In genomic region chr19:44931454-44931759, GRCm38 (mm10) we compare ENCODE assay signal across 8 mouse cellular contexts. TPM values are rescaled to one million over a fixed set of nuclear protein-coding genes. Genes with fewer than 3 reads are reported as not detected.
A peak's percentile ranks its signal among the peaks of the same experiment; 100 is the strongest.
DNase-seq lines count a peak whose midpoint lies in the region; ATAC-seq and TF ChIP-seq lines count a peak whose summit lies in the region.

No protein-coding gene starts in this region.

- H3K27me3 ChIP-seq in hindbrain, postnatal 0 days (ENCODE audit: insufficient read depth, low read length): no peaks in the 10 kb centered on the region

- H3K36me3 ChIP-seq in hindbrain, postnatal 0 days (ENCODE audit: insufficient read depth, low read length): peaks cover 7% of the 10 kb centered on the region; the same call in 1 of the 2 replicates

- DNase-seq in WW6 (ENCODE audit: low read depth, low spot score): peak; percentile 83
- peak; percentile 85 to 89 for DNase-seq in cerebellum, postnatal 36 days
- peak; percentile 81 for DNase-seq in gastrocnemius, adult 18-20 months (ENCODE audit: low spot score)
- peak; percentile 94 for DNase-seq in hindbrain, postnatal 0 days (ENCODE audit: low spot score)
- peak; percentile 83 to 91 for DNase-seq in left cerebral cortex, adult 18-20 months (ENCODE audit: low spot score in 2 of 2)
- DNase-seq in lung, postnatal 4 days: peak; percentile 89 to 90
- DNase-seq in retina, postnatal 1 day: peak; percentile 94
- peak; percentile 73 to 86 for DNase-seq in urinary bladder, adult 18-20 months (ENCODE audit: low spot score in 2 of 2)

- peak overlapping the region; percentile 88 for H3K4me3 ChIP-seq in hindbrain, postnatal 0 days (ENCODE audit: low read length)

- peak overlapping the region; percentile 91 for H3K27ac ChIP-seq in hindbrain, postnatal 0 days

- H3K4me2 ChIP-seq in hindbrain, postnatal 0 days (ENCODE audit: low read depth, low read length): peak overlapping the region; percentile 71

- H3K9me3 ChIP-seq in hindbrain, postnatal 0 days (ENCODE audit: low read length): no peaks in the 10 kb centered on the region

- peak; percentile 87 for ATAC-seq in hindbrain, postnatal 0 days

- H3K4me1 ChIP-seq in hindbrain, postnatal 0 days (ENCODE audit: insufficient read depth, low read length): peaks cover 8% of the 10 kb centered on the region

- H3K9ac ChIP-seq in hindbrain, postnatal 0 days (replicated peaks; ENCODE audit: low read length): peak overlapping the region; percentile 85

- WGBS in hindbrain, postnatal 0 days: under 1% methylated on average over 18 of the region's 18 CpGs

- no peak; the same call in 1 of the 2 replicates for TF ChIP-seq CTCF in hindbrain, postnatal 0 days (IDR thresholded peaks at IDR 0.05; ENCODE audit: low read depth)

RNA-seq across cellular contexts. Expression of gene Slf2, which starts 0.5 kb away (rescaled TPM):
- 10 to 100 TPM; 10.5 to 11.5 TPM for total RNA-seq in gastrocnemius, adult 18-20 months (2021)
- total RNA-seq in hindbrain, postnatal 0 days (2014; rRNA removed): 24.6 and 25.0 TPM in 2 replicates
- polyA plus RNA-seq in hindbrain, postnatal 0 days (2015; fragmentation: Nextera tagmentation; extraction: Ambion mirVana): 18.3 and 22.3 TPM in 2 replicates
- 10 to 100 TPM; 37.9 to 38.0 TPM for total RNA-seq in left cerebral cortex, adult 18-20 months (2021)

RNA-seq across cellular contexts. Expression of gene Sema4g, which starts 57.5 kb away (rescaled TPM):
- total RNA-seq in gastrocnemius, adult 18-20 months (2021): under 1 TPM; 0.16 to 0.19 TPM
- total RNA-seq in hindbrain, postnatal 0 days (2014; rRNA removed): 66.9 and 81.0 TPM in 2 replicates
- polyA plus RNA-seq in hindbrain, postnatal 0 days (2015; fragmentation: Nextera tagmentation; extraction: Ambion mirVana): 14.2 and 15.7 TPM in 2 replicates
- 10 to 100 TPM; 17.2 to 18.4 TPM for total RNA-seq in left cerebral cortex, adult 18-20 months (2021)

Comparison
In these comparisons a context has a peak if more than half of its experiments do, and no peak if none do; other contexts are left out.
1. Peak in every context shown above with its lines: DNase-seq, ATAC-seq, H3K4me3 ChIP-seq and H3K27ac ChIP-seq.
2. RNA of gene Sema4g, which starts 57.5 kb away (total RNA-seq): 66.9 to 81.0 TPM in hindbrain, postnatal 0 days and 17.2 to 18.4 TPM in left cerebral cortex, adult 18-20 months; 0.16 to 0.19 TPM in gastrocnemius, adult 18-20 months; every median in the first group is over 10 times any median in the second.